Mouse (Mus musculus): ENCODE measurements around the gene Spred3.
A peak's percentile ranks its signal among the peaks of the same experiment; 100 is the strongest.
"Not testable (repeated sequence)": the region's sequence is repeated elsewhere in the genome, so short reads cannot be mapped to it uniquely, and the experiment has no call there.

Spred3 gene

DNA sequence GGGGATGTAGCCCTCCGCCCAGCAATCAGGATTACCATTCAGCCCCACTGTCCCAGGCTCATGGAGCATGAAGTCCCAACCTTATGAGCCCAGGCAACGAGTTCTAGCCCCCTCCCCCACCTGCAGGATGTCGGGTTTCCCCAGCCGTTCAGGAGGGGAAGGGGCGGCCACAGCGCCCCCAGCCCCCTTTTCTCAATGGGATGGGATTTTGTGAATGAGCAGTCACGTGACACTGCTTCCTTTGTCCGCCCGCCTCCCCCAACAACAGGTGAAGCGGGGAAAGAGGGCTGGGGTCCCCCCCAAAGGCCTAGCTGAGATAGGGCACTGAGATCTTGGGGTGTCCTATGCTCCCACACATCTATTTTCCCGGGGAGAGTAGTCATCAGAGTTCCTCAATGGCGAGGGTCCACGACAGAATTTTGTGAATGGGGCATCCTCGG, 1.4 kb downstream of the Spred3 start:
- DNase-seq: no peak

DNA sequence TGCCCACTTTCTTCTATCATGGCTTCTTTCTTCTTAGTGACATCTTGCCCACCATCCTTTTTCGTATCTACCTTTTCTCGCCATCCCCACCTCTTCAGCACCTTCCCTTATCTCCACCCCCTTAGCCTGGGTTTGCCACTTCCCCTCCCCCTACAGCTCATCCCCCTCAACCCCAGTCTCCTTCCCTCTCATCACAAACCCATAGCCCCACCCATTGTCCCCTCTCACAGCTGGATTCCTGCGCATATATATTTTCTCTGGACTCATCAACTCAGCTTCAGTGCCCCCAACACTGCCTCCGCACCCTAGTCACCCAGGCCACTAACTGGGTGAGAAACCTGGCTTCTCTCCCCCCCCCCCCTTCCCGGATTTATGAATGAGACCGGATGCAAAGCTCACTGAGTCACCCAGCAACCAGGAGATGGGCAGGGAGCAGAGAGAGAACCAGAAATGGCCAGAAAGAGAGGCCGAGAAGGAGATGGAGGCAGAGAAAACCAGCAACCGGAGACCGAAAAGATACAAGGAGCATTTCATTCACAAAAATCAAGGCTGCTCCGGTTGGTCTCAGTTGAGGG, 2.0 kb downstream of the Spred3 start:
- DNase-seq: no peak

DNA sequence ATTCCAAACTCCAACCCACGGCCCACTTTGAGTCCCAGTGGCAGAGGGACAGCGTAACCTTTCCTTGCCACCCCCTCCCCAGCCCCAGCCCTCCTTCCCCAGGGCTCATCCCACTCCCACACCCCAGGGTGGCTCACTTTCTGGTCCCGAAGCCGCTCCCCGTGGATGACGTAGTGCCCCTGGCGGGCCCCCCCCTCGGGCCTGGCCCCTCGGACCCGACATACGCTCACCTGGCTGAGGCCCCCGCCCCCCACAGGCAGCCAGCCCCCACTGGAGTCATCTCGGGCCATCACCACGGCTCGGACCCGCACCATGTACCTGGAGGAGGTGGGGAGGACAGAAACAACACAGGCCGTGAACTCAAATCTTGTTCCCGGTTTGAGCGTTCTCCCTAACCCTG, 2.6 kb downstream of the Spred3 start:
- no peak for DNase-seq

DNA sequence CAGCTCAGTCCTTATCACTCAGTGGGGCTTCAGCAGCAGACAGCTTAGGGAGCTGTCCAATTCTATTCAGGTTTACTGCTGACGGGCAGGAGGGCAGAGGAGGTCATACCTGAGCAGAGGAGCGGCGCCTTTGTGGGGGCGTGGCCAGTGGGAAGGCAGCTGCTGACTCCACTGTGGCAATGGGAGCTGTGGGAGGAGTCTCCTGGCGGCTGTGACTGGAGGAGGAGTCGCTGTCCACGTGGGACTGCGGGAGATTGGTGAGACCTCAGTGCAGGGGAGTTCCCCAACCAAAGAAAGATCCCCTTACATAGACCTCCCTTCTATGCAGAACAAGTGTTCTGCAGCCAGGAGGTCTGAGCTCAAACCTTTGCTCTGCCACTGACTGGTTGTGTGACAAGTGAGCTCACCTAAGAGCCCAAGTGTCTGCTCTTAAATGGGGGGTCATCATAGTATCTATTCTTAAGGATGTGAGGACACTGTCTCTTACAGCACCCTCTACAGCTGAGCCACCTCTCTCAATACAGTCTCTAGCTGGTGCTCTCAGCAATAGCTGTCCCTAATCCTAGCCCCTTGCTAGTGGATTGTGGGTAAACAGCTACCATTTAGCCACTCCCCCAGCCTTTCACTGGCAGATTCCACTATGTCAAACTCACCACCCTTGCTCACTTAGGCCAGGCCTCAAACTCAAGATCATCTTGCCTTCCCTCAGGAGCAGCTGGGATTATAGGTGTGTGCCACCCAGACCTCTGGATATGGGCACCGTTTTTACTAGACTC, 7.3 kb downstream of the Spred3 start:
- DNase-seq: peak; percentile 69

DNA sequence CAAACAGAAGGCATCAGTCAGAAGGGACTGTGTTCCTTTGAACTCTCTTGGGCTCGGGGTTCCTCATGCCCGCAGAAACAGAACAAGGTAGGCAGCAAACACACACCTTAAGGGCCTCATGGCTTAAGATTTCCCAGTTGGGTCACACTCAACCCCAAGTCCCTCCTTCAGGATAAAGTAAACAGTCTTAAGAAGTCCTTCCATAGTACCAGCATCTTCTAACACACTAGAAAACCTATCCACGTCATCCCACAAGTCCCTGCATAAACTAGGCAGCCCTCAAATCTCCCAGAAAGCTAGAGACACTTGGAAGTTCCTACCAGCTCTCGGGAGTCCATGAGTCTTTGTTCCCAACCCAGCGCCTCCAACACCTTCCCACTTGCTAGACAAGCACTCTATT, 7.9 kb downstream of the Spred3 start:
- DNase-seq: no peak

DNA sequence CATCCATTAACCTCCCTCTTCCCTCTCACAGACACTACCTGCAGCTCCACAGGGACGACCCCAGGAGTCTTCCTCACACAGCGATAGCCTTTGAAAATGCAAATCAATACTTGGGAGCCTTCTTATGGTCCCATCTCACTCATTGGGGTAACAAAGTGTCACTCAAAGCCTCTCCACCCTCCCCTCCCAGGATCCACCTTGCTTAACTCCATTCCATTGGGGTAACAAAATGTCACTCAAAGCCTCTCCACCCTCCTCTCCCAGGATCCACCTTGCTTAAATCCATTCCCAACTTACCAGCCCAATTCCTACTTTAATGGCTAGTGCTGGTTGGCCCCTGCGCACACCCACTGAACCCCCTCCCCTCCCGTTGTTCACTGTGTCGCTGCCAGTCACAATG, 11.9 kb downstream of the Spred3 start:
- no peak for DNase-seq

DNA sequence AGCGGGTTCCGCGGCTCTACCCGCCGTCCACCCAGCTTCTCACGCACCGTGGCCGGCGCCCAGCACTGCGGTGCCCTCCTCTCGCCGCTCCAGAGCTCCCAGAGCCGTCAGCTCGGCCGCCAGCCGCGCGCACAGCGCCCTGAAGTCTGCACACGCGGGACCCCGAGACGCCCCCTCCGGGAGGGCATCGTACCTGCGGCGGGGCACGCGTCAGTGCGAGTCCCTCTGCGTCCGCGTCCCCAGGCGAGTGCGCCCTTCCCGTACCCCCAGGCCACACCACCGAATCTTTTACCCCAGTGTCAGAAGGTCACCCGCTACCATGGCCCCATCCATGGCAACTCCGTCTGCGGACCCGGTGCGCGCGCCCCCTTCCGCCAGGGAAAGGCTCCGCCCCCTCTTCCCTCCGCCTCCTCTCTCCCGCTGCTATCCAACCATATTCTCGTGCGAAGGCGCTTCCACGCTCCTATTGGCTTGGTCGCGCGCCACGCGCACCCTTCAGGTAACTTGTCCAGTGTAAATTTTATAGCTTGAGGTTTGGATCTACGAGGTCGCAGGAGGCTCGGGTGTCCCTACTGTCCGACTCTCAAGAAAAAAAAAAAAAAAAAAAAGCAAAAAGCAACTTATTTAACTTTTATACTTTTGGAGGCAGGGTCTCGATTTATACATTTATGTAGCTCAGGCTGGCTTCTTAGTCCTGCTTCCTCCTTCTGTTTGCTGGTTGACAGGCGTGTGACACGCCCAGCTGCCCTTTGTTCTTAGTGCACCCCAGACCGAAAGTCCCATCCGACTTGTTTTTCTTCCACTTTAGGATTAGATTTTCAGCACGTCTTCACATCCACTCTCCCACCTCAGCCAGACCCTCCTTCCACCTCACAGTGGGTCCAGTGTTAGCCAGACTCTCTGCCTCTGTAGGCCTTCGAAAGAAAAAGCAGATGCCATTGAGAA, 14.1 kb downstream of the Spred3 start, which contains the start of gene Fam98c:
Gene Fam98c, minus strand, starts transcription at position 397 of the 945 bp plus-strand sequence.
- peak; percentile 86 for DNase-seq

DNA sequence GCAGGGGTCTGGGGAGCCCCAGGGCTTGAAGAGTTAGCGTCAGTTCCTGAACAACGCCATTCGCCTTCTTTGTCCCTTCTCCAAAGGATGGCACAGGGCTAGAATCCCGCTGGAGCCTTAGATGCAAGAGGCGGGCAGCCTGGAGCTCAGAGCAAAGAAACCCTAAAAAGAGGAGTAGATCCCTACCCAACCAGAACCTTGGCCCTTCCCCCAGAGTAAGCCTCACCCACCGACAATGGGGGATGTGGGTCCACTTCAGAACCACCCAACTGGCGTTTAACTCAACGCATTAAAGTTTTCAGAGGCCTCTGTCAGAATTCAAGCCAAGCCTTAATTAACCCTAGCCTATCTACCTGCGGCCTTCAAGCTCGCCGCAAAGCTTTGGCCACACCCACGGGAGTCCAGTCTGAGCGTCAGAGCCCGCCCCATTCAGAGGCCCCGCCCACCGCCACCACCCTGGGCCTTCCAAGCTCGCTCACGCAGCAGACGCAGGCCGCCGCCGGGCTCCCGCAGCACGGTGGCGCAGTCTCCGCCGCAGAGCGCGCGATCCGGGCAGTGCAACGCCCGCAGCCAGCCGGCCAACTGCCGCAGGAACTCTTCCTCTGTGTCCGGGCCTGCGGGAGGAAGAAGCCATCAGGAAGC, 14.9 kb downstream of the Spred3 start:
- peak; percentile 94 for DNase-seq

DNA sequence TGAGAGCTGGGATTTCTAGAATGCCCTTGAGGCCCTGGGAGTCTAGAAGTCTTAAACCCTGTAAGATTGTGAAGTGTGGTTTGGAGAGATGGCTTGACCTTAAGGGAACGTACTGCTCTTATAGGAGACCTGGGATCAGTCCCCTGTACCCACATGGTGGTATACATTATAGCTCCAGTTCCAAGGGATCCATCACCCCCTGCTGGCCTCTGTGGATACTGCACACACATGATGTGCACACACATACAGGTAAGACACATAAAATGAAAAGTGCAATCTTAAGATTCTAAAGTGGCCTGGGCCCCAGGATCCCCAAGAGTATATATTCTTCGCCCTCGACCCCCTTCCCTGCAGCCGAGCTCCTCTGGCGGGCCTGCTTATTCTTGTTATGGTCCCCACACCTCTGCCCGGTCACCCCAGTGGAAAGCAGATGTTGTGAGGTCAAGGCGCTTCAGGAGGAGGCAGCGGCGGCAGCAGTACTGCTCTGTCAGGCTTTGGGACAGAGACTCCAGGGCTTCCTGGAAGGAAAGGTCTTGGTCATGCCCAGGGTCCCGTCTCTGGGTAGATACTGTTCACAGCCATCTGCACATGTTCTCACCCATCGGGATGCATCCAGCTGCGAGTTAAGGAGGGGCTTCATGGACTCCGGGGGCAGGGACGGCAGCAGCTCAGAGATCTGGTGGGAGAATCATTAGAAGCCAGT, 16.0 kb downstream of the Spred3 start:
- DNase-seq: no peak

DNA sequence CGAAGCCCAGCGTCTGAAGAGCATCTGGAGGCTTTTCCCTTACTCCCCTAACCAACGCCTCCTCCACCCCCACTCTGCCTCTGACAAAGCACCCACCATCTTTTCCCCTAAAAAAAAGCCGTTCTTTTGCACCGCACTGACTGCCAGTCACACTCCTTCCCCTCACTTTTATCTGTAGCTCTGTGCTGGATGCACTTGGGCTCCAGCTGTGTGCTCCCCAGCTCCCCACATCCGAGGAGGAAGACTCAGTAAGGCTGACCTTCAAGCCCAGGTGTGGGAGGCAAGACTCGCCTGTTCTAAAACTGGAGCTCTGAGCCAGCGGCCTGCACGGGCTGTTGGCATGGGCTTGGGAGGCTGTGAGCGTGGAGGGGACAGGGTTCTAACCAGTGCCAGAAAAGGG, 18.7 kb downstream of the Spred3 start:
- DNase-seq: no peak

DNA sequence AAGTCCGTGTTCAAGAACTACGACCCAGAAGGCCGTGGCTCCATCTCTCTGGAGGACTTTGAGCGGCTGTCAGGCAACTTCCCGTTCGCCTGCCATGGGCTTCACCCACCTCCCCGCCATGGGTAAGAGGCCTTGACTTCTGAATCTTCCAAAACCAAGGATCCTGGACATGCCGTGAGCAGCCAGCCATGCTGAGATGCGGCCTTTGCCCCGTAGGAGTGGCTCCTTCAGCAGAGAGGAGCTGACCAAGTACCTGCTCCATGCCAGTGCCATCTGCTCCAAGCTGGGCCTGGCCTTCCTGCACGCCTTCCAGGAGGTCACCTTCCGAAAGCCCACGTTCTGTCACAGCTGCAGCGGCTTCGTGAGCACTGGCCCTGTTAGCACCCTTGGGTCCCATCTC, 21.4 kb downstream of the Spred3 start:
- DNase-seq: no peak

DNA sequence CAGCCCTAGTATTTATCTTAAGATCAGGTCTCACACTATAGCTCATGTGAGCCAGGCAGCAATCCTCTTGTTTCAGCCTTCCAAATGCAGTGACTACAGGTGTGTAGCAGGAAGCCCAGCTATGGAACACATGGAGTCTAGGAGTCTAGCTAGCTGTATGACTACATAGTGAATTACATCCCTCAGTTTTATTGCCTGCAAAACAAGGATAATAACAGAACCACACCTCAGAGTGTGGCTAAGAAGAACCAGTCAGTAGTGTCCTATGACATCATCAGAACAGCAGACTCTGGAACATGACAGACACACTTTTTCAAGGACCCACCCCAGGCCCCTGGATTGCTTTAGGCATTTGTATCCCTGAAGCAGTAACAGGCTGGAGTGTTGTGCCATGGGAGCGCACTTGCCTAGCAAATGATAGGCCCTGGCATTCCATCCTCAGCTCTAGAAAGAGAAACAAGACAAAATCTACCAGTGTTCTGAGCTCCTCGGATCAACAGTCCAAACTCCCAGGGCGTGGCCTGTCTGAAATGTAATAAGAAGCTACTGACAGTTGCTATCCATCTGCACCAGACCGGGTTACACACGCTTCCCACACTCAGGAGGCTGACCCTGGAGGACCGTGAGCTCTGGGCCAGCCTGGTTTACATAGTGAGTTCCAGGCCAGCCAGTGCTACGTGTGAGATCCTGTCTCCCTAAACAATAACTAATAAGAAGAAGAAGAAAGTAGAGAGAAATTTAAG, 23.4 kb downstream of the Spred3 start:
- no peak for DNase-seq

DNA sequence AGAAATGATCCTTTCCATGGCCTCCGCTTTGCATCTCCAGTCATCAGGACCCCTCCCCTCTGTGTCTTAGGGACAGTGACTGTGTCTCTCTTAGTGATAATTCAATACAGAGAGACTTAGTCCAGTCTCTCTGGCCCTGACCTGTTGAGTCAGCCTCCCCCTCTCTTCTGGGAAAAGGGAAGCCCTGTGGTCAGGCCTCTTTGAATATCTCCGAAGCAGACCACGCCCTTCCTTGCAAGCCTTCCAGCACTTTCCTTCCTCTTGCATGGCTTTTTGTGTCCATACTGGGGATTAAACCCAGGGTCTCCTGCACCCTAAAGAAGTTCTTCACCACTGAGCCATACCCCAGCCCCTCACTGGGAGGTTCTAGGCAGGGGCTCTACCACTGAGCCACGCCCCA, 26.2 kb downstream of the Spred3 start:
- DNase-seq: peak; percentile 30

DNA sequence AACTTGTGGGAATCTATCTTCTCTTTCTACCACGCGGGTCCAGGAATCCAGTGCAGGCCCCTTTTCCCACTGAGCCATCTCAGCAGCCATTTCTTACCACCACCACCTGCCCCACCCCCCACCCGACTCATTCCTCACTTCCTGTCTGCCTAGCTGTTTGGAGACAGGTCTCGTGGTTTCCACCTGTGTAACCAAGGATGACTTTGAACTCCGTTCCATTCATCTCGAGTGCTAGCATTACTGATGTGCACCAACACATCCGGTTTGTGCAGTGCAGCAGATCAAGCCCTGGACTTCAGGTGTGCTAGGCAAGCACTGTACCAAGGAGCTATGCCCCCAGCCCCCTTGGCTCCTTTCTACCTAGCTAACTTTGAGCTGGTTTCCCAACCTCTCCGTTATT, 28.8 kb downstream of the Spred3 start:
- DNase-seq: no peak

DNA sequence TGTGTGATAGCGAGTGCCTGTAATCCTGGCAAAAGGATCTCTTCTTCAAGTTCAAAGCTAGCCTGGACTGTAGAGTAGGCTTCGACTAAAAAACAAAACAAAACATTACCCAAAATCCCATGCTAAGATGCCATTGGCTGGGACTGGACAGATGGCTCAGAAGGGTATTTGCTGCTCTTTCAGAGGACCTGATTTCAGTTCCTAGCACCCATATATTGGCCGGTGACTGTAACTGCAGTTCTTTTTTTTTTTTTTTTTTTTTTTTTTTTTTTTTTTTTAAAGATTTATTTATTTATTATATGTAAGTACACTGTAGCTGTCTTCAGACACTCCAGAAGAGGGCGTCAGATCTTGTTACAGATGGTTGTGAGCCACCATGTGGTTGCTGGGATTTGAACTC, 31.0 kb downstream of the Spred3 start:
- DNase-seq: not testable (repeated sequence)

DNA sequence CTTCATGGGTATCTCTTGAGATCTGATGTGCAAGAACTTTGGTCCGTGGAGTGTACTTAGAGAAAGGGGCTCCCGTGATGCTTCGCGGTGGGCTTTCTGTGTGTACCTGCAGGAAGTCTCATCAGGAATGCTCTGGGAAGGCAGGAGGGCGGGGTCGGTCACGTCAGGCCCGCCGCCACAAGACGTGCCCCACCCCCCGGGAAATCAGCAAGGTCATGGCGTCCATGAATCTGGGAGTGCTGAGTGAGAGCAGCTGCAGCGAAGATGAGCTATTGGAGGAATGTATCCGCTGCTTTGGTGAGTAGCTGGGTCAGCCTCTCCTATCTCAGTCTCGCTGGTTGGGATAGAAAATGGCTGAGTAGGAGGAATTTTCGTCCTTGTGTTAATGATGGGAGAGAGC, 32.8 kb downstream of the Spred3 start:
- DNase-seq: no peak

DNA sequence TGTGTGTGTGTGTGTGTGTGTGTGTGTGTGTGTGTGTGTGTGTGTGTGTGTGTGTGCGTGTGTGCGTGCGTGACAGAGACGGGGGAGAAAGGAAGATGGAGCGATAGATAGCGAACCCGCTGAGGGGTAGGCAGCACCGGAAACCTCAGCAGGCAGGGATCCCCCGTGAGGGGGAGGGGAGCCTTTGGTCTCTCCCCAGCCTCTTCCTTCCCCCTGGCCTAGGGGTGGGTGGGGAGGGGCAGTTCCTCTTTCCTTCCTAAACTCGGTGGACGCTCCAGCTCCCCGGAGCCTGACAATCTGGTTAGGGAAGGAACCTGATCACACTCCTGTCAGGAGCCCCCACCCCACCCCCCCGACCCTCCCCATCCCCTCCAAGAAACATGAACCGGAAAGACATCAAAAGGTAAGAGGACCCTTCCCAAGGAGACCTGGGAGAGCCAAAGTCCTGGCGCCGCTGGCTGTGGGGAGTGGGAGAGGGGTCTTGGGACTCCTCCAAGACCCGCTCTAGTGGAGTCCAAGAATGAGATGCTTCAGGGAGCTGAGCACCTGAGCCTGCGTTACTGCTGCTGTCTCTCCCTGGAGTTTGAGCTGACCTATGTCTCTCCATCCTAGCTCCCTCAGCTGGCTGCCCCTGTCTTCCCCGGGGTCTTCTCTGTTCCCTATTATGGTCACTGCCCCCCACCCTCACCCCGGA, 35.4 kb downstream of the Spred3 start, which contains the start of gene Rasgrp4:
Gene Rasgrp4, plus strand, starts transcription at position 159 of the 694 bp plus-strand sequence.
- DNase-seq: peak; percentile 59

DNA sequence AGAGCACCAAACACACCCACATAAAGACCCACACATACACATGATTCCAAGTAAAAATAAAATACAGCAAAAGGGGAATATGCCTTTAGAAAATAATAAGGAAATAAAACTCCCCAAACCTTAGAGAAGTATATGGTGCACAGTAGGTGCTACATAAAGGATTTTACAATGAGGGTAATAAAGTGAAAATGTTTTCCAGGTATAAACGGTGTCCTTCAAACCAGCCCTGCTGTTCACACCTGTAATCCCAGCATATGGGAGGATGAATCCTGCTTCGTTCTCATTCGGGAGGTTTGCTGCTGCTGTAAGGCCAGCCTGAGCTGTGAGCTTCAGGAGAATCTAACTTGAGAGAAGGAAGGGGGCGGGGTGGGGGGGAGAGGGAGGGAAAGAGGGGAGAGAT, 36.0 kb downstream of the Spred3 start:
- DNase-seq: no peak

DNA sequence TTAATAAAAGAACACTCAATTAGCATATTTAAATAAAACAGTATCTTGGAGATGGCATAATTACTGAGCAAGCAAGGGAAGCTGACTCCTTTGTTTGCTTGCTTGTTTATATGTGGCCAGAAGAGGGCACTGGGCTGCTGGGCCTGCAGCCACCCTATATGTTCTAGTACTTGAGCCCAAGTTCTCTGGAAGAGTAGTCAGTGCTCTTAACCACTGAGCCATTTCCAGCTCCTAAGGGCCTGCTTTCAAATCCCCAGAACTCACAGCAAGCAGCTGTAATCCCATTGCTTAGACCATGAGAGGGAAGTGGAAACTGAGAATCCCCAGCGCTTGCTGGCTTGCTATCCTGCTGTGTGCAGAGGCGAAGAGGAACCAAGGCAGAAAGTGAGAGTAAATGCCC, 41.5 kb downstream of the Spred3 start:
- no peak for DNase-seq

DNA sequence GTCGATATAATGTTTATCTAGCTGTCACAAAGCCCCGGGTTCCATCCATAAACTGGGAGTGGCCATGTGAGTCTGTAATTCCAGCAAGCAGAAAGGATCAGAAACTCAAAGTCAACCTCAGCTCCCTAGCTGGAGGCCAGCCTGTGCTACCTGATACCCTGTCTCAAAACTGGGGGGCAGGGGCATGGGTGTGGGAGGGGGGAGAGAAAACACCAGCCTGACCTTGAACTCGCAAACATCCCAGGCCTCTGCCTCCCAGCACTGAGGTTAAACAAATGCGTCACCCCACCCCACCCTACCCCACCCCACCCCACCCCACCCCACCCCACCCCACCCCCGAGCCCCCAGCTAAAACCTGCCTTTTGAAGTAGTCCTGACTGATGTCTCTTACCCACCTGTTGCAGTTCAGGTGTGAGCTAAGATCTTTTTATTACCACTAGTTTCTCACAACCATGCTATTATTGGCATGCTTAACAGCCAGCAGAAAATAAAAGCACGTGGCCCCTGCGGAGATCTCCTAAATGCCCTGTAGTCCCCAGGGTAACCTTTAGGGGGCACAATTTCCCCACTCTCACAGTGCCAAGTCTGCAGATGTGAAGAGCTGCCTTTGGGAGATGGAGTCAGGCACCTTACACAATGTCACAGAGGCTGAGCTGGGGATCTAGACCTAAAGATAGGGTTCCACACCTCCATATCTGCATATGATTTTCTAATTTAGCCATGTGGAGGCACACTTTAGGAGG, 43.9 kb downstream of the Spred3 start:
- peak; percentile 62 for DNase-seq
